Mouse (Mus musculus) small intestine, adult 2 months (tissue): ENCODE data around the gene Oprm1.

Experiments
- CTCF ChIP-seq: fragments of 200-500 bp; IDR thresholded peaks from 2 replicates; pipeline ENCODE4 v1.5.1; 2012; ENCODE audit warnings: low read depth, mild to moderate bottlenecking, control low read depth, inconsistent platforms, low read length, moderate library complexity, mixed read lengths; ENCODE audit not compliant: insufficient replicate concordance, insufficient read length; ENCODE audit errors: extremely low read depth
- POLR2A ChIP-seq: fragments of 200-500 bp; IDR thresholded peaks from 2 replicates; pipeline ENCODE4 v1.6.1; 2012; ENCODE audit warnings: low read depth, mild to moderate bottlenecking, control low read depth, inconsistent platforms, low read length, moderate library complexity

DNA sequence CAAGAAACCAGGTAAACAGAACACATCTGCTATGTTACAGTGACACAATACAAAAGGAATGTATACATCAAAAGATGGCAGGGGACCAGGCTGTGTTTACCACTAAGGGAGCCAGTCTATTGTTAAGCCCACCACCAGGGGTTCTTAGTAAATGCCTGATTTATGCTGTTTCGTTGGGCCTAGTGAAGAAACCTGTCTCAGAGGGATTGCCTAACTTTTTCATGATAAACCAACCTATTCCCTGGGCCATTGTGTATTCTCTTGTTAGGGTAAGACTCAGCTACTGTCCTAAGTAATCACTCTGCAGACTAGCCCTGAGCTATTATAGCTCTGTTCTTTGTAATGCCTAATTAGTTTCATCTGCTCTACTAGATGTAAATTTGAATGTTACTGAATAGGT, 62.3 kb downstream of the Oprm1 start:
- TF ChIP-seq POLR2A (no peak), CTCF (no peak)
